Comparison of ENCODE assay signal across 8 mouse cellular contexts in the genomic region with DNA sequence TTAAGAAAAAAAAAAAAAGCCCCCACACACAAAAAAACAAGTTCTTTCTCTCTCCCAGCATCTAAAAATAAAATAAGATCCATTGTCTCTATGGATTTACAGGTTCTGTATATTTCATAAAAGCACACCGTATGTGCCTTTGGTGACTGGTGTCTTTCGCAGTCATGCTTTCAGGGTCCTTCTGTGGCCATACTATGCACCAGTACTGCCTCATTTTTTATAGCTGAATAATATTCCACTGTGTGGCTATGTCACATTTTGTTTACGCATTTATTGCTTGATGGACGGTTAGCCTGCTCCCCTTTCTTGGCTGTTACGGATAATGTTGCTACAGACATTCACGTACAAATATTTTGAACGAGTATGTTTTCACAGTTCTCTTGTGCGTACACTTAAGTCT. TPM values are rescaled to one million over a fixed set of nuclear protein-coding genes. Genes with fewer than 3 reads are reported as not detected.
DNase-seq lines count a peak whose midpoint lies in the region; ATAC-seq and TF ChIP-seq lines count a peak whose summit lies in the region.

No protein-coding gene starts in this region.

- no peak overlapping the region for H3K27ac ChIP-seq in kidney, embryonic 16.5 days (ENCODE audit: low read length)
- H3K27ac ChIP-seq in embryonic facial prominence, embryonic 15.5 days (replicated peaks) = no peak overlapping the region
- no peak overlapping the region for H3K27ac ChIP-seq in intestine, embryonic 16.5 days (ENCODE audit: low read length)

- no peak for ATAC-seq in kidney, embryonic 16.5 days (ENCODE audit: low FRiP score, low TSS enrichment)
- ATAC-seq in embryonic facial prominence, embryonic 15.5 days (ENCODE audit: insufficient number of reproducible peaks, low FRiP score, low TSS enrichment, low read depth) = no peak
- ATAC-seq in intestine, embryonic 16.5 days = no peak
- ATAC-seq in cerebellum, adult (ENCODE audit: insufficient number of reproducible peaks, low FRiP score, low TSS enrichment) = no peak

- H3K4me3 ChIP-seq in kidney, embryonic 16.5 days (ENCODE audit: low read length) = peak overlapping the region; percentile 72
- peak overlapping the region; percentile 71 for H3K4me3 ChIP-seq in embryonic facial prominence, embryonic 15.5 days (replicated peaks)
- peak overlapping the region; percentile 65 for H3K4me3 ChIP-seq in intestine, embryonic 16.5 days (ENCODE audit: low read length)
- peak overlapping the region; percentile 62 for H3K4me3 ChIP-seq in myocyte

- no peak for DNase-seq in kidney, adult 18-20 months
- no peak for DNase-seq in layer of hippocampus, adult 8-10 months (ENCODE audit: low spot score in 2 of 2)
- DNase-seq in gastrocnemius, postnatal 25 days = no peak

- H3K4me2 ChIP-seq in kidney, embryonic 16.5 days (replicated peaks; ENCODE audit: low read depth, low read length) = peak overlapping the region; percentile 76
- H3K4me2 ChIP-seq in embryonic facial prominence, embryonic 15.5 days (replicated peaks) = peak overlapping the region; percentile 78
- peak overlapping the region; percentile 61 for H3K4me2 ChIP-seq in intestine, embryonic 16.5 days (ENCODE audit: low read depth, low read length)
- H3K4me2 ChIP-seq in myocyte (ENCODE audit: low read depth) = peak overlapping the region; percentile 63

- H3K9ac ChIP-seq in kidney, embryonic 16.5 days (replicated peaks; ENCODE audit: low read length) = peak overlapping the region; percentile 78
- no peak overlapping the region for H3K9ac ChIP-seq in embryonic facial prominence, embryonic 15.5 days
- peak overlapping the region; percentile 81; the same call in 1 of the 2 replicates for H3K9ac ChIP-seq in intestine, embryonic 16.5 days (ENCODE audit: low read depth, low read length)

- H3K36me3 ChIP-seq in kidney, embryonic 16.5 days (ENCODE audit: insufficient read depth, low read length) = peaks cover 11% of the 10 kb centered on the region
- peaks cover 26% of the 10 kb centered on the region for H3K36me3 ChIP-seq in embryonic facial prominence, embryonic 15.5 days
- H3K36me3 ChIP-seq in intestine, embryonic 16.5 days (ENCODE audit: control insufficient read depth, insufficient read depth, low read length) = no peaks in the 10 kb centered on the region; the same call in 1 of the 2 replicates
- H3K36me3 ChIP-seq in myocyte (ENCODE audit: control insufficient read depth, insufficient read depth) = no peaks in the 10 kb centered on the region

- WGBS in kidney, embryonic 16.5 days = 47% methylated on average over 8 of the region's 8 CpGs
- 48% methylated on average over 8 of the region's 8 CpGs for WGBS in embryonic facial prominence, embryonic 15.5 days
- 40% methylated on average over 8 of the region's 8 CpGs for WGBS in intestine, embryonic 16.5 days

- no peaks in the 10 kb centered on the region for H3K27me3 ChIP-seq in kidney, embryonic 16.5 days (ENCODE audit: insufficient read depth, low read length)
- no peaks in the 10 kb centered on the region for H3K27me3 ChIP-seq in embryonic facial prominence, embryonic 15.5 days
- H3K27me3 ChIP-seq in intestine, embryonic 16.5 days (replicated peaks; ENCODE audit: control insufficient read depth, insufficient read depth, low read length) = no peaks in the 10 kb centered on the region
- no peaks in the 10 kb centered on the region for H3K27me3 ChIP-seq in myocyte (ENCODE audit: control insufficient read depth, insufficient read depth, insufficient read length)

- no peaks in the 10 kb centered on the region for H3K9me3 ChIP-seq in kidney, embryonic 16.5 days (ENCODE audit: low read length)
- H3K9me3 ChIP-seq in embryonic facial prominence, embryonic 15.5 days (replicated peaks) = no peaks in the 10 kb centered on the region
- H3K9me3 ChIP-seq in intestine, embryonic 16.5 days (ENCODE audit: control insufficient read depth, low read length) = no peaks in the 10 kb centered on the region

- H3K79me2 ChIP-seq in myocyte (ENCODE audit: control insufficient read depth, insufficient read depth) = peaks cover 11% of the 10 kb centered on the region

- H3ac ChIP-seq in myocyte (ENCODE audit: control insufficient read depth, insufficient read length) = no peak overlapping the region

- peaks cover 12% of the 10 kb centered on the region for H3K4me1 ChIP-seq in kidney, embryonic 16.5 days (ENCODE audit: insufficient read depth, low read length)
- peaks cover 15% of the 10 kb centered on the region for H3K4me1 ChIP-seq in embryonic facial prominence, embryonic 15.5 days
- H3K4me1 ChIP-seq in intestine, embryonic 16.5 days (ENCODE audit: control insufficient read depth, insufficient read depth, low read length) = no peaks in the 10 kb centered on the region

- TF ChIP-seq POLR2A in myocyte (IDR thresholded peaks at IDR 0.05; ENCODE audit: insufficient read length, low read depth) = no peak

TF ChIP-seq in myocyte, 11 proteins besides CTCF, POLR2A, EP300 and RAD21:
- TF ChIP-seq CEBPB (IDR thresholded peaks at IDR 0.05; ENCODE audit: insufficient read depth, poor library complexity, severe bottlenecking) (no peak), MYOD1 (IDR thresholded peaks at IDR 0.05; ENCODE audit: control insufficient read depth in 1 of 3, insufficient read length in 2 of 3, low read depth in 2 of 3) (no peak), E2F4 (IDR thresholded peaks at IDR 0.05; ENCODE audit: insufficient read depth) (no peak)

RNA-seq across cellular contexts. Expression of gene Mrpl27, which starts 0.6 kb away (rescaled TPM):
- 141 and 148 TPM in 2 replicates for polyA plus RNA-seq in kidney, embryonic 16.5 days (2015; fragmentation: Nextera tagmentation; extraction: Ambion mirVana)
- polyA plus RNA-seq in embryonic facial prominence, embryonic 15.5 days (2015; fragmentation: Nextera tagmentation; extraction: Ambion mirVana) = 138 and 141 TPM in 2 replicates
- polyA plus RNA-seq in intestine, embryonic 16.5 days (2015; fragmentation: Nextera tagmentation; extraction: Ambion mirVana) = 141 and 151 TPM in 2 replicates
- 59.9 TPM for polyA plus RNA-seq in myocyte (2012; fragmentation: generic; extraction: Trizol)
- total RNA-seq in layer of hippocampus, adult 8-10 months (2022) = 10 to 100 TPM; 61.9 to 66.8 (median 65.8) TPM
- total RNA-seq in gastrocnemius, postnatal 25 days (2021) = 10 to 100 TPM; 52.9 to 56.8 TPM

RNA-seq across cellular contexts. Expression of gene Eme1, which starts 0.8 kb away (rescaled TPM):
- 27.8 and 28.4 TPM in 2 replicates for polyA plus RNA-seq in kidney, embryonic 16.5 days (2015; fragmentation: Nextera tagmentation; extraction: Ambion mirVana)
- polyA plus RNA-seq in embryonic facial prominence, embryonic 15.5 days (2015; fragmentation: Nextera tagmentation; extraction: Ambion mirVana) = 12.9 and 15.8 TPM in 2 replicates
- 14.4 and 16.0 TPM in 2 replicates for polyA plus RNA-seq in intestine, embryonic 16.5 days (2015; fragmentation: Nextera tagmentation; extraction: Ambion mirVana)
- polyA plus RNA-seq in myocyte (2012; fragmentation: generic; extraction: Trizol) = 2.7 TPM
- under 1 TPM in 2 of 4 experiments, not detected in 2; 0.35 to 0.52 TPM for total RNA-seq in layer of hippocampus, adult 8-10 months (2022)
- under 1 TPM in 1 of 2 experiments, not detected in 1; 0.48 TPM for total RNA-seq in gastrocnemius, postnatal 25 days (2021)

RNA-seq across cellular contexts. Expression of gene Lrrc59, which starts 23.4 kb away (rescaled TPM):
- 211 and 218 TPM in 2 replicates for polyA plus RNA-seq in kidney, embryonic 16.5 days (2015; fragmentation: Nextera tagmentation; extraction: Ambion mirVana)
- polyA plus RNA-seq in embryonic facial prominence, embryonic 15.5 days (2015; fragmentation: Nextera tagmentation; extraction: Ambion mirVana) = 209 and 216 TPM in 2 replicates
- 254 and 256 TPM in 2 replicates for polyA plus RNA-seq in intestine, embryonic 16.5 days (2015; fragmentation: Nextera tagmentation; extraction: Ambion mirVana)
- 208 TPM for polyA plus RNA-seq in myocyte (2012; fragmentation: generic; extraction: Trizol)
- total RNA-seq in layer of hippocampus, adult 8-10 months (2022) = 10 to 100 TPM; 74.1 to 83.9 (median 79.3) TPM
- total RNA-seq in gastrocnemius, postnatal 25 days (2021) = 10 to 100 TPM; 32.5 to 34.9 TPM

RNA-seq across cellular contexts. Expression of gene Xylt2, which starts 24.3 kb away (rescaled TPM):
- polyA plus RNA-seq in kidney, embryonic 16.5 days (2015; fragmentation: Nextera tagmentation; extraction: Ambion mirVana) = 20.2 and 22.9 TPM in 2 replicates
- 26.3 and 27.3 TPM in 2 replicates for polyA plus RNA-seq in embryonic facial prominence, embryonic 15.5 days (2015; fragmentation: Nextera tagmentation; extraction: Ambion mirVana)
- polyA plus RNA-seq in intestine, embryonic 16.5 days (2015; fragmentation: Nextera tagmentation; extraction: Ambion mirVana) = 11.3 and 11.6 TPM in 2 replicates
- polyA plus RNA-seq in myocyte (2012; fragmentation: generic; extraction: Trizol) = 14.8 TPM
- total RNA-seq in layer of hippocampus, adult 8-10 months (2022) = 10 to 100 TPM; 23.5 to 28.4 (median 25.3) TPM
- total RNA-seq in gastrocnemius, postnatal 25 days (2021) = 1 to 10 TPM; 4.0 to 5.1 TPM

RNA-seq across cellular contexts. Expression of gene Acsf2, which starts 51.3 kb away (rescaled TPM):
- polyA plus RNA-seq in kidney, embryonic 16.5 days (2015; fragmentation: Nextera tagmentation; extraction: Ambion mirVana) = 7.9 and 9.1 TPM in 2 replicates
- polyA plus RNA-seq in embryonic facial prominence, embryonic 15.5 days (2015; fragmentation: Nextera tagmentation; extraction: Ambion mirVana) = 5.9 and 6.1 TPM in 2 replicates
- polyA plus RNA-seq in intestine, embryonic 16.5 days (2015; fragmentation: Nextera tagmentation; extraction: Ambion mirVana) = 3.0 and 3.3 TPM in 2 replicates
- polyA plus RNA-seq in myocyte (2012; fragmentation: generic; extraction: Trizol) = 5.8 TPM
- total RNA-seq in layer of hippocampus, adult 8-10 months (2022) = 10 to 100 TPM; 17.4 to 21.5 (median 20.1) TPM
- total RNA-seq in gastrocnemius, postnatal 25 days (2021) = 1 to 10 TPM; 1.6 to 3.3 TPM
